Mouse (Mus musculus) natural killer cell, adult 2 months (primary cell): ENCODE measurements around the gene Apaf1.

Experiments
- DNase-seq, 2 experiments: peaks; one replicate each; pipeline ENCODE4 v3.0.0; 2022; ENCODE audit warnings: low spot score in 2 of 2

Apaf1 gene

DNA sequence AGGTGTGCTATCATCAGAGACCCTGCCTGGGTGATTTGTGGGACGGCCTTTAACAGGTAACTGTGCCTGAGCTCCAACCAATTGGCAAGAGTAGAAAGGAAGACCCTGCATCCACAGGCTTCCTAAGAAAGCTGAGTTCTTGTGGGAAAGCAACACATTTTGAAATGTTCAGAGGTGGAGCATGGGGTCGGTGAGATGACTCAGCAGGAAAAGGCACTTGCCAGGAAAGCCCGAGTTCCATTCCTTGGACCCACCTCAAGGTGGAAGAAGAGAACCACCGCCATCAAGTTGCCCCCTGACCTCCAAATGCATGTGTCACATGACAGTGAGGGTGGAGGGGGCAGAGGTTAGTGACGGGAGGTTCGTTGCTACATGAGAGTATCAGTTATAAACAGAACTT is 108.1 kb downstream of the Apaf1 start:
- no peak for DNase-seq

DNA sequence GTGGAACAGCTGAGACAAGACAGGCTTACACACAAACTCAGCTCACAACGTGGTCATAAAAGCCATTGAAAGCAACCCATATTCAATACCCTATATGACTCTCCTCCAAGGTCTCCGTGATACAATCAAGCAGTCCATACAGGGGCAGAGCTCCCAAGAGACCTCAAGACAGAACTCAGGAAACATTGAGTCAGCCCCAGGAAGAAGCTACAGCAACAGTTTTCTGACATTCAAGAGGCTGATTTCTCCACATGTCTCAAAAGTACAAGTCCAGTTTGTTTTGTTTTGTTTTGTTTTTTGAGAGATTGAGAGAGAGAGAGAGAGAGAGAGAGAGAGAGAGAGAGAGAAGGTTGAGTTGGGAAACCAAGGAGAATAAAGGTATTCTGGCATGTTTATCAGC is 108.5 kb downstream of the Apaf1 start:
- no peak for DNase-seq

DNA sequence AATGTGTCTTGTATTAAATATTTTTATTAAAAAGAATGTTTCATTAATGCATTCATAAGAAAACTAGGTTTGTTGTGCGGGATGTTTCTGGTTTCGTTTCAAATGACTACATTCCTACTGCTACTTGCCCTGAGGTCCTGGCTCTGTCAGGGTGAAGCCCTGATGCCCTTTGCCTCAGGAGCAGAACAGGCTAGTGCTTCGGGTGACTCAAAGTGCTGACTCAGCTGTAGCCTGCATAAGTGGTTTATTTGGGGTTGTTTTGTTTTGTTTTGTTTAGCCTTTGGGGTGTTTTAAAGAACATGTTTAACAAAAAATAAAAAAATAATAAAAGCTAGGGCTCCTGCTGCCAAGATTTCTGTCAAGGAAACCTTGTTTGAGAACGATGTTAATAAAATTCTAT is 112.0 kb downstream of the Apaf1 start:
- no peak for DNase-seq

DNA sequence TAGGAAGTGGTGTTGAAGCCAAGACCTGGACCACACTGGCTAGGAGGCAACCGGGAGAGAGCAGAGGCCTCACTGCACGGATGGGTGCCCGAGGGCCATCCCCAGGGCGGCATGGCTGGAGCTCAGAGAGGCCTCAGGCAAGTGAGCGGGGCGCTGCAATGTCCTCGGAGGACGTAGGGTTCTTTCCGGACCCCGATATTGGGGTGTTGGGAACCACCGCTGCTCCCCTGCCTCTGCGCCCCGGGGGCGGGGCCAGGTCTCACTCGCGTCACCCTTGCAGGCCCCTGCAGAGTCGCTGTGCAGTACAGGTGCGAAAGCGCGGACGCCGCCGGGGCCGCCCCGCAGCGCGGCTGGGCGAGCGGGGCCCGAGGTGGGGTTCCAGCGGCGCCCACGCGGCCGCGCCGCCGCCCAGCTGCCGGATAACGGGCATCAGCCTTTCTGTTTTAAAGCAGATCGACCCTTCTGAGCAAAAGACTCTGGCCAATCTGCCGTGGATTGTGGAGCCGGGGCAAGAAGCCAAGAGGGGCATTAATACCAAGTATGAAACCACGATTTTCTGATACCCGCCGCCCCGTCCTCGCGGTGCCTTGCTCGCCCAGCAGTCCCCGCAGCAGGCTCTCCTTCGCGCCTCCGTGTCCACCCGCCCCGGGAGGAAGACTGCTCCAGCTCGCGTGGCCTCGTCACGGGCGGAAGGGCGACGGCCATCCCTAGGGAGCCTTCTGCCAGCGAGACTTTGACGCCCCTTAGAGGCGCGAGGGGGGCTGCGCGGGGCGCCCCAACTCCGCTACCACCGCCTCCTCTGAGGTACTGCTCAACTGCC is 113.0 kb downstream of the Apaf1 start:
- peak in 1 of 2 experiments; percentile 8 for DNase-seq

DNA sequence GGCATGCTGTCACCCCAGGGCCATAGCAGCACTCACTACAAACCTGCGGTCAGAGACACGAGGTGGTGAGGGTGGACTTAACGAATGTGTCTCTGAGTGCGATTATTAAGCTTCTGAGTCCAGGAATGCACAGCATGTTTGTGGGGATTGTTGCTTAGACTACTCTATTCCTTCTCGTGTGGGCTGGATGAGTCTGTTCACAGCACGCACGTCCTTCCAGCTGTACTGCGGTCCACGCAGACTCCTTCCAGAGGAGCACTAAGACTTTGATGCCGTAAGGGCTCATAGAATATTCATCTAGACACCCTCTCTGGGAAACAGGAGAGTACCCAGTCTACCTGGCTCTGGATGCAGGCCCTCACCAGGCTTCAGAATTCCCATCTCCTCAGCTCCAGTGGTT is 114.3 kb downstream of the Apaf1 start:
- no peak for DNase-seq

DNA sequence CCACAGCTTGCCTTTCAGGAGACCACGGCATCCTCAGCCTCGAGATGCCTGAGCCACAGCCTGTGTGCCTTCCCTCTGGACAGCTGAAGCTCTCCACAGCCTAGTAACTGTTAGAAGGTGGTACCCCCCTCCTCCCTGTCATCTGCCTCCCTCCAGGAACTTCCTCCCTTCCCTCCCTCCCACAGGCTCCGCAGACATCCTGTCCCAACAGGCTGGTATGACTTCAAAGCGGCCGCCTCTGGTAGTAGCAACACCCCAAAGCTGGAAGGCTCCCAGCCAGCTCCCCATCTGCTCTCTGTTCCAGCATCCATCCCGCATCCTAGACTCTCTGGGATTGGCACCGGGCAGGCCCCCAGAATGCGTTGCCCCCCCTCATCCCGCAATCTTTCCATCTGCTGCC is 115.7 kb downstream of the Apaf1 start:
- DNase-seq, result no peak

DNA sequence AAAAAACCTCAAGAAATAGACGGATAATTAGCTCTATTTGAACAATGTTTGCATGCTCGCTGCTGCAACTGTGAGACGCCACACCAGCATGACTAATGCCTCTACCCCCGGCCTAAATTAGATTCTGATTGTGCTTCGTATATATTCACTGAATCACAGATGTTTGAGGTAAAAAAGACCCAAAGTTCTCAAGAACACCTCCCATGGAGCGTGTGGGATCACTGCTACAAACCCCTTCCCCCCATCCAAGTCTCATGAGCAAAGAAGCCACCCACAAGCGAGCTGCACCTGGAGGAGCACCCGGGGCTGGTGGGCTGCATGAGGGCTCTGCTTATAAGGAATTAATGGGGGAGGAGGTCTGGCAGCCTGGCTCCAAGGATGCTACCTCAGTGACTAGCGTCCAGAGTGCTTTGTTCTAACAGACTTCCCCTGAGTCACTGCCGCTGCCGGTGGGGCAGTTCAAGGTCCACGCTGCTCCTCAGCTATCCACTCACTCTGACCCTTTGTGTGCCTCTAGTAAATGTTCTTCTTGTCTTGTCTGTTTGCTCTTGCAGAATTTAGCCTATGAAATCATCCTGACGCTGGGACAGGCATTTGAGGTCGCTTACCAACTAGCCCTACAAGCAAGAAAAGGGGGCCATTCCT is 116.8 kb downstream of the Apaf1 start:
- DNase-seq, result no peak

DNA sequence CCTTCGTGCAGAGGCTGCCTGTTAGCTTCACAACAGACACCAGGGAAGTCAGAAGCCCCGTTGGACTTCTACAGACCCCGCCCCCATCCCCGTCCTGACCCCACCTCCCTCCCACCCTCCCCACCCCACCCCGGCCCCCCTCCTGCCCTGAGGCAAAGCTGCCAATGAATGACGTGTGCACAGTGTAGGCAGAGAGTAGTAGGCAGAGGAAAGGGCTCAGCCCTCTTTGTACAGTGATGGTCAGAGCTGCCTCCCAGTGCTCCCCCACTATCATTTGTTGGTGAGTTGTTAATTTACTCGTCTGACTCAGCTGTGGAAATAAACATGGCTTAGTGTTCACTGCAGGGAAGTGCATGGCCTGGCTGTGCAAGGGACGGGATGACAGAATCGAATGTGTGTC is 118.1 kb downstream of the Apaf1 start:
- no peak for DNase-seq

DNA sequence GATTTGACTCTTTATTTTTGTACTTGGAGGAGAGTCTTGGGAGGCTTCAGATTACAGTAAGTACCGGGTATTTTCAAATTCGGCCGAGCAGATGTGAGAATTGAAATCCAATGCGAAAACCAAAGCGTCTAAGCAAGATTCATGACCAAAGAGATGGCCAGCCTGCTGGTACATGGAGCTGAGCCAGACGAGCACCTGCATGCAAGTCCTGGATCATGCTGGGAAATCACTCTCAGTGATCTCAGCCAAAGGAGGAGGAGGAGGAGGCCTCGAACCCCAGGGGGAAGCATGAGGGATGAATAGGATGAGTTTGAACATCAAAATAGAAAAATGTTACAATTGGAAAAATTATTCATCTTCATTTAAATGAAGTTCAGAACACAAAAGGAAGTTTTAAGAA is 122.2 kb downstream of the Apaf1 start:
- no peak for DNase-seq

DNA sequence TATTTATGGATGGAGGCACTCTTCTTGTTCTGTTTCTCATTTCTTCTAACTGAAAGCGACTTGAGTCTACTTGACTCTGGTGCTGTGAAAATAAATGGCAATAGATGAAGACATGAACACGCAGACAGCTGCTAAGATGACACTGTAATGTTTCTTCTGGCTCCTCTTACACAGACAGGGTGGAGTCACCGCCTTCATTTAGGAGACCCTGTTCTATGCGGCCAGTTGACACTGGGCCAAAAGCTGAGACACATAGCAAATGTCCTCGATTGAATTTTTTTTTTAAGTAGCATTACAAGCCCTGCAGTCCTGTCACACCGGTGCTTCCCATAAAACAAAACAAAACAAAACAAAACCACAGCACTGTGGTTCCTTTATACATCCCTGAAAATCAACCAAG is 128.7 kb downstream of the Apaf1 start:
- DNase-seq, result no peak

DNA sequence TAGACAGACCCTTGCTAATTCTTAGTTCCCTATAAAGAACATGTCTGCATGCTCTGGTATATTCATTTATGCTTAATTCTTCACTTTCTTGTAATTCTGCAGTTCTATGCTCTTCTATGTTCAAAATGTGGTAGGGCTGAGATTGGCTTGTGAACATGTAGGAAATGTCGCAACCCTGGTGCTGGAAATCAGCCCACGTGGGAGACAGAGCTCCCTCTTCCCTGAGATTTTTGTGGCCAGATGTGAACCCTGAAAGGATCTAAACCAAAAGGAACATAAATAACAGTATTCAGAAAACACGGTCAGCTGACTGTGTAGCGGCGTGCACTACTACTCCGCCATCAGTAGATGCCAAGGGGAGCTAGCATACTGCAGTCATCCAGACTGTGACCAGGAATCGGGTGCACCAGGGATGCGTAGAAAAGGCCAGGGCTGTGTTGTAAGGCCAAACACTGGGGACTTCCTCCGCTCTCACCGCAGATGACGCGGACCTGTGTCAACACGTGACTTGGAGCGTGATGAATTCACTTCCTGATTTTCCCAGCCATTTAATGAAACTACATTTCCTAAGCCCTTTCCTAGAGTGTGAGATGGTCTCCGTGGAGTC is 129.4 kb downstream of the Apaf1 start:
- DNase-seq, result no peak

DNA sequence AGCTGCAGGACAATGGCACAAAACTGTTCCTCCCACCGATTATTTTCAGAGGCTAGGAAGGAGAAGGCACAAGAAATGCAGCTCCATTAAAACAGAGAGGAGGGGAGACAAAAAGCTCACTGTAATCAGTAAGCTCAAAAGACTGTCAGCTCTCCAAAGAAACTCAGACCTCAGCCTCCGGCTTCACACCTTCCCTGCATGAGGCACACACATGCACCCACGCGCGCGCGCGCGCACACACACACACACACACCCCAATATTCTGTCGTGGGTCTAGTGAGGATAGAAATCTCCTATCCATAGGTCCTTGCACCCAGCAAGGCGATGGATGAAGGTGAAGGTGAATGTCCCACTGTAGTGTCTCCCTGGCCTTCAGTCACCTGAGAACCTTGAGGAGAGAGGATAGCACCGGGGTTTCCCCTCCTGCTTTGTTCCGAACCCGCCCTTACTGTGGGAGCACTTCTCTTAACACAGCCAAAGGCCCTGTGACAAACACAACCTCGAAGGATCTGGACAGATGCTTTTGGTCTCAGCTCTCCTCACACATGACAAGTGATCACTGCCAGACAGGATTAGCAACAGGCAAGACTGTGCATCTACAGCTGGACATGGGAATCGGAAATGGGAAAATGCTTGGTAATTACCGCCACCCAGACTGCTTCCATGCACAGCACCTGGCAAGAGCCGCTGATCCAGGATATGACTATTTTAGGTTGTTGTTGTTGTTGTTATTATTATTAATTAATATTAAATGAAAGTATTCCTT is 134.8 kb downstream of the Apaf1 start:
- no peak for DNase-seq

DNA sequence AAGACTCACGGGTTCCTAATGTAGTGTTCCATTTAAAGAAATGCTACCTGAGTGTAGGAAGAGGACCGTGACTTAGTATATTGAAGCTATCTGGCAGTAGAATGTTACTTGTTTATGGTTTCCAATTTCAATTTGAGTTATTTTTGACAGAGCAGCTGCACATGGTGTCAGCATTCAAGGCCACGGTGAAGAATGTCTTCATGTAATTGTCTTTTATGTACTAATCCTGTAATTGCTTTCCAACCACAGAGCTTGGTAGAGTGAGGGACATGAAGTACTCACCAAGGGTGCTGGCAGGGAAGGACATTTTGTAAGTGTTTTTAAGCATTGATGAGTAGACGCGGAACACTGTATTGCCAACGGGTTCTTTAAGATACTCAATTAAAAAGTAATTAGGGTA is 135.5 kb downstream of the Apaf1 start:
- DNase-seq, result no peak

DNA sequence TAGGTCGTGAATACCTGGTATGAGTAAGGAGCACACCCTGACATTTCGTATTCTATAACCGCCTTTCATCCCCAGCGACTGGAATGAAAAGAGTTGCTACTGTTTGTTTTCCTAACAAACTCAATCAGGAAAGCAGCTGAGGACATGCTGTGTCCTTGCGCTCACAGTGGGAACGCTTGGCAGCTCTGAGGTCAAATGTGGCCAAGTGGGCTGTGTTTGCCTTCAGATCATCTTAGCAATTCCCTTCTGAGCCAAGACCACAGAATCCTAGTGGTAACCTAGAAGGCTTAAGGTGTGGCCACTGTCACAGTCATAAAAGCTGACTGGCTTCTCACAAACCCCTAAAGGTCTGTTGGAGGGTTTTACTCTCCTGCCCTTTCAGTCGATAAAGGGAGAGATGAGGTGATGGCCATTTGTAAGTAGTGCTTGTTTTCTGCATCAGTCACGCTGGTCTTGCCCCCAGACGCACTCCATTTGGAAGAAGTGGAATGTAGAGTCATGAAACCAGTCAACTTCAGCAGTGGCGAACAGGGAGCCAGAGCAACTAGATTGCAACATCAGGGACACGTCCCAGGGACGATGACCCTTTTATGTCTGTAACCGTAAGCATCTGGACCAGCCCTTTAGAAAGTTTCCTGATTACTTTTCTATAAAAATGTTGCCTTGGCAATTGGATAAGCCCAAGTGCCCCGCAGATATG is 140.4 kb downstream of the Apaf1 start:
- DNase-seq, result no peak

DNA sequence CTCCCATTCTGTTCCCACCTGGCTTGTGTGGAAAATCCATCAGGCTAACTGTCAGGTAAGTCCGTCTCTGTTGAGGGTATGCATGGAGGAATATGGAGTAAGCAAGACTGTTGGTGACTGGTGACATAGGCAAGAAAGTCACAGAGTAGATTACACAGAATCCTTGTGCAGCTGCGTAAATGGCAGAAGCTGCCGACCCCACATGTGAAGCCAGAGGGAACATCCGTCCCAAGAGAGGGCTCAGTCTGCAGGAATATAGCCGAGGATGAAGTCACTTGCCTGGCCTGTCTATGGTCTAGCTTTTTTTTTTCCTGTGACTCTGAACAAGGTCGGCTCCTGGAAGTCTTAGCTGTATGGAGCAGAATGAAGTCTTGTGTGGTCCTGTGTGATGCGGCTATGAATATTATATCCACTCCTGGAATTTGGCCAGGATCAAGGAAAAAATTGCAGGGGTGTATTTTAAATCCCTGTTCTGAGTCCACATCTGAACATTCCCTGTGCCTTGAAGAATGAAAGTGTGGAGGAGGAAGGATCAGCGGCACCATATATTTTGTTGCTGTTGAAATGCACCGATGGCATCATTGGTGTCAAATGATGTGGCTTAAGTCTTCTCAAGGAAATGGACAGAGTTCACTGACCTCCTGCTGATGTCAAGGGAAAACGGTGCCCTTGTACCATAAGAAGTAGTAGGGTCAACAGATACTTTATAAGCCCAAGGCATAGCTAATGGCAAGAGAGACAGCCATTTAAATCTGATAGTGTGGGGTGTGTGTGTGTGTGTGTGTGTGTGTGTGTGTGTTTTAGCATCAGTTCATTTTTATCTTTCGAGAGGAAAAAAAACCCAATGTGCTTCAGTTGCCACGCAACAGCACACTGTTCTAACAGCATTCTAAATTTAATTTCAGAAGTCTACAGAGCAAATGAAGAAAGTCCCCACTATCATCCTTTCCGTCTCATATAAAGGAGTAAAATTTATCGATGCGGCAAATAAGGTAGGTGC is 141.7 kb downstream of the Apaf1 start:
- no peak for DNase-seq
